Mouse (Mus musculus) urinary bladder, postnatal 25 days (tissue): Measurements from ENCODE around the gene Olfr1056.
"Not testable (repeated sequence)": the region's sequence is repeated elsewhere in the genome, so short reads cannot be mapped to it uniquely, and the experiment has no call there.

Experiments
- DNase-seq: peaks from one replicate; pipeline ENCODE4 v3.0.0; 2022; ENCODE audit warnings: low spot score

Gene Olfr1056

DNA sequence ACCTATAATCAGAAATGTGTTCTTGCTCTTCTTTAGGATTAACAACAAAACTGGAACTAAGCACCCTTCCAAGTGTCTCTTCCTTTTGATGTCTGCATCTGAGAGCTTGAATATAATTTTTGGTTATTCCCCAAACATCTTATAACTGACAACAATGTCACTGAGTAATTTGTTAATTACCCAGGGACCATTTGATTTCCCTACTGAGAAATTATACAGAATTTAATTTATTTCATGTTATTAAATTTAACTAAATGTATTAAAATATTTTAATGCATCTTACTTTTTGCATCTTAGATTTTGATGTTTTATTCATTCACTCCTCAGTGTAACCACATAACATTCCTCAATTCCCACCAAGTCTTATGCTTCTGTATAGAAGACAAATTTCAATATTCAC is at the start of gene Olfr1056:
Gene Olfr1056 (minus strand): TSS at position 101 of the 400 bp plus-strand sequence.
- DNase-seq: no peak

DNA sequence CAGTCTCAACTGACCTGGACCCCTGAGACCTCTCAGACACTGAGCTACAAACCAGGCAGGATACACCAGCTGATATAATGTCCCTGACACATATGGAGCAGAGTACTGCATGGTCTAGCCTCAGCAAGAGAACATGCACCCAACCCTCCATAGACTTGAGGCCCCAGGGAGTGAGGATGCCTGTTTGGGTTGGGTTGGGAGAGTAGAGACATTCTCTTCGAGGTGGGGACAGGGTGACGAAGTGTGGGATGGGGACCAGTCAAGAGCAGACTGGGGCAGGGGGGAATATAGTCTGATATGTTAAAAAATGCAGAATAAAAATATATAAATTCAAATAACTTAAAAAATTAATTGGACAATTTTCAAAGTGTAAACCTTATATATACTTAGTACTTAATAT is 32.8 kb upstream of the Olfr1056 start:
- DNase-seq: no peak

DNA sequence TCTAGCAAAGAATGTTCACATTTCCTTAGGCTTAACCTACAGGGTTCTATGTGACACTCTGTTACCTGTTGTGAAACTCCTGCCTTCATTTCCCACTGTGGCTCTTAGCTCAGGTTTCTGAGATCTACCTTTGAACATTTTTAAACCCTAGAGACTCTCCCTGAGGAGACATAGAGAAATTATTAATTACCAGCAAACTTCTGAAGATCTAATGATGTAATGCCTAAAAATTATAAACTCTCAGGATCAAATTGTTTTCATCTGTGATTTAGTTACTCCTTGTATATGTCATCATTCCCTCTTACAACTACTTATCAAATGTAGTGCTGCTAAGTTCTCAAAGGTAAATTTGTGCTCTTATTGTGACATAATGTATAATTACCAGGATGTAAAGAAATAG is 26.2 kb upstream of the Olfr1056 start, which contains the start of gene Olfr1058:
Gene Olfr1058 (minus strand): TSS at position 101 of the 400 bp plus-strand sequence.
- not testable (repeated sequence) for DNase-seq

DNA sequence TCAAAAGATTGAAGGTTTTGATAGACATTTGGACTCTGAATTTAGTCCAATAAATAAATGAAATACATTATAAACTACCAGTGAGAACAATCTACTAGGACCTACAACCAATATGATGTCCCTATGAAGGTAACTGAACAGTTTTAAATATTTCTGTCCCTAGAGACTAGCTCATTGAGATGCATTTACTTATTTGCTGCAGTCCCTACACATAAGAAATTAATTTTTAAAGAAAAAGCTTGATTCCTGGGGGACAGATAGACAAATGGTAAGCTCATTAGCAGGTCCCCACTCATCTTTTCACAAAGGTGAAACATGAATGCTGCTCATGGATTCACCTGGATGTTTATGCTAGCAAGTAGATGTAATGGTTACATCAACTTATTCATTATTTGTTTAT is 16.0 kb upstream of the Olfr1056 start, which contains the start of gene Olfr1057:
Gene Olfr1057 (minus strand): TSS at position 101 of the 400 bp plus-strand sequence.
- DNase-seq: no peak

DNA sequence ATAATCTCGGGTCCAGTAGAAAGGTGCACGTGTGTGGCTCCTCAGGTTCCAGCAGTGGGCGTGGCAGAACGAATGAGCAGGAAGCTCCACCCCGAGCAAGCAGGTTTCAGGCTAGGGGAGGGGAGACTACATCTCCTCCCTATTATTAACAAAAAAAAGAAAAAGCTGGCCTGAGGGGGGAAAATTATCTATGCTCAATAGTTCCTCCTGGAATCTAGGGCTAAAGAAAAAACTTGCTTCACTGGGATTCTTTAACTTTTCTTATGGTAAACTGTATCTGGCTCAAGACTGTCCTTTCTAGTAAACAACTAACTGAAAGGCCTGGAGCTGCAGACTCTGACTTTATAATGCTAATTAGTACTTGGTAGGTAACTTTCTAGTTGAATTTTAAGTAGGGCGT is 4.1 kb upstream of the Olfr1056 start:
- DNase-seq: not testable (repeated sequence)

DNA sequence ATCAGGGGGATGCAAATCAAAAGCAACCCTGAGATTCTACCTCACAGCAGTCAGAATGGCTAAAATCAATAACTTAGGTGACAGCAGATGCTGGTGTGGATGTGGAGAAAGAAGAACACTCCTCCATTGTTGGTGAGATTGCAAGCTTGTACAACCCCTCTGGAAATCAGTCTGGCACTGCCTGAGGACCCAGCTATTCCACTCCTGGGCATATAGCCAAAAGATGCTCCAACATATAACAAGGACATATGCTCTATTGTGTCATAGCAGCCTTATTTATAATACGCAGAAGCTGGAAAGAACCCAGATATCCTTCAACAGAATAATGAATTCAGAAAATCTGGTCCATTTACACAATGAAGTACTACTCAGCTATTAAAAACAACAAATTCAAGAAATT is 10.5 kb downstream of the Olfr1056 start:
- DNase-seq: not testable (repeated sequence)

DNA sequence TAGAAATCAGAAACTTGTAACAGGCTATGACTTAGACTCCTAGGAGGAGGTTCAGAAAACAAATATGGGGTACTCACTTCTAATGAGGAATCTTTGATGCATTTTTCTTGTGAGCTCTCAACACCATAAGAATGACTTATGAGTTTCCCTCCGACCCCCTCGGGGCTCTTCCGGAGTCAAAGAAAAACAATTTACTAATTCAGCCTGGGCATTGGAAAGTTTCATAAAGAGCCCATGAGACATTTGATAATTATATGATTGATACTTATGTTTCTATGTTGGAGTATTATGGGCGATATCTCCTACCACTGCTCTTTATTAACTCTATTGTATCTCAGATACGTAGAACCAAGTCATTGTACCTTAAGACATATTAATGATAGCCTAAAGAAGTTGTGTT is 12.1 kb downstream of the Olfr1056 start, which contains the start of gene Olfr1055:
Gene Olfr1055 (minus strand): TSS at position 101 of the 400 bp plus-strand sequence.
- no peak for DNase-seq

DNA sequence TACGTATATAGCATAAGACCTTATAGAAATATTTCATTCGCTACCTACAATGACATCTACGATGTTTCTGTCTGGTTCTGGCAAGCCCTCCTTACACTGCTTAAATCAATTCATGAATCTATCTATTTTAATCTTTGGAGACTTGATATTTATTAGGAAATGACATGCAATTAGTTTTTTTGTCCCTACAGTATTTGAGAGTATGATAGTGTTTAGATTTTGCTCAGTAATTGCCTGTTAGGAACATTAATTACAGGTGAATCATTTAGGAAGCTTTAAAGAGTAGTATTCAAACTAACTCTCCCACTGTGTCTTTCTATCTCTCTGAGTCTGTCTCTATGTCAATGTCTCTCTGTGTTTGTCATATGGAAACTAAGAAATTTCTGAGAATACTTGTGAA is 26.9 kb downstream of the Olfr1056 start, which contains the start of gene Olfr1054:
Gene Olfr1054 (minus strand): TSS at position 101 of the 400 bp plus-strand sequence.
- no peak for DNase-seq

DNA sequence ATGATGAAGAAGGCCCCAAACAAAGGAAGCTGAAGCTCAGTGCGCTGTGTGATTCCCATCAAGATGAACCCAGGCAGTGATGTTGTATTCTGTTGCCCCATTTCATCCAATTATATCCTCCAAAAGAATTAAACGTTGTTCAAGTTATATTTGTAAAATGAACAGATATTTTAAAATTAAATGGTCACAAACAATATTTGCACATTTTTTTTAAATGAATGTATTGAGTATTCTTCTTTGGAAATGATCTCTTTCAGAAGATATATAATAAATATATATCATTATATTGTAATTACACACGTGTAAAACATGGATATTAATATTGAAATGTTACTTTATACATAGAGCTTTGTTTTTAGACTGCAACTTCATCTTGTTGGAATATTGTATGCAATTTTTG is 47.1 kb downstream of the Olfr1056 start, which contains the start of gene Olfr1053:
Gene Olfr1053 (minus strand): TSS at position 101 of the 400 bp plus-strand sequence.
- DNase-seq: no peak
